Mouse (Mus musculus) cerebellum, adult (tissue): ENCODE measurements around the gene H1foo.

Experiments used
- ATAC-seq: cut with Nextera tagmentation; 2 replicates; pipeline ENCODE4 v1.9.2; 2017; ENCODE audit warnings: mild to moderate bottlenecking, moderate library complexity, mixed read lengths; ENCODE audit not compliant: insufficient number of reproducible peaks, low FRiP score, low TSS enrichment

Gene H1foo

GRCm38 (mm10) chr6:115944638-115945037, at the start of gene H1foo:
Gene H1foo, plus strand, starts transcription at chr6:115944938.
- no peak for ATAC-seq

- ATAC-seq = no peak
Measured at GRCm38 (mm10) chr6:115896346-115896745, 48.4 kb upstream of the H1foo start.

GRCm38 (mm10) chr6:115897117-115897516, 47.6 kb upstream of the H1foo start:
- no peak for ATAC-seq

- no peak for ATAC-seq
Measured at GRCm38 (mm10) chr6:115897926-115898520, 46.7 kb upstream of the H1foo start.

- ATAC-seq = peak; percentile 77
Measured at GRCm38 (mm10) chr6:115901062-115901461, 43.7 kb upstream of the H1foo start.

GRCm38 (mm10) chr6:115901489-115901931, 43.2 kb upstream of the H1foo start:
- peak; percentile 17 for ATAC-seq

- no peak for ATAC-seq
Measured at GRCm38 (mm10) chr6:115902545-115902944, 42.2 kb upstream of the H1foo start.

GRCm38 (mm10) chr6:115905568-115905967, 39.2 kb upstream of the H1foo start:
- ATAC-seq = no peak

GRCm38 (mm10) chr6:115906455-115906854, 38.3 kb upstream of the H1foo start:
- ATAC-seq = no peak

GRCm38 (mm10) chr6:115906871-115907270, 37.9 kb upstream of the H1foo start:
- ATAC-seq = no peak

GRCm38 (mm10) chr6:115908421-115908982, 36.2 kb upstream of the H1foo start:
- no peak for ATAC-seq

GRCm38 (mm10) chr6:115909052-115909451, 35.7 kb upstream of the H1foo start:
- ATAC-seq = no peak

GRCm38 (mm10) chr6:115909940-115910339, 34.8 kb upstream of the H1foo start:
- ATAC-seq = peak; percentile 23; the same call in 1 of the 2 replicates

GRCm38 (mm10) chr6:115911763-115912162, 33.0 kb upstream of the H1foo start:
- ATAC-seq = no peak

GRCm38 (mm10) chr6:115913482-115913881, 31.3 kb upstream of the H1foo start:
- no peak for ATAC-seq

GRCm38 (mm10) chr6:115914511-115915202, 30.1 kb upstream of the H1foo start:
- peak; percentile 36; the same call in 1 of the 2 replicates for ATAC-seq

- peak; percentile 57; the same call in 1 of the 2 replicates for ATAC-seq
Measured at GRCm38 (mm10) chr6:115915601-115916445, 28.9 kb upstream of the H1foo start.

GRCm38 (mm10) chr6:115916611-115917010, 28.1 kb upstream of the H1foo start:
- ATAC-seq = peak; percentile 26; the same call in 1 of the 2 replicates

GRCm38 (mm10) chr6:115918615-115919014, 26.1 kb upstream of the H1foo start:
- ATAC-seq = no peak

GRCm38 (mm10) chr6:115919876-115920275, 24.9 kb upstream of the H1foo start:
- ATAC-seq = no peak

GRCm38 (mm10) chr6:115924829-115925228, 19.9 kb upstream of the H1foo start:
- no peak for ATAC-seq
